Mouse (Mus musculus): ENCODE results near the gene Slc25a47. TPM values are rescaled to one million over a fixed set of nuclear protein-coding genes. Genes with fewer than 3 reads are reported as not detected.

The Slc25a47 gene
- polyA plus RNA-seq (2012; rRNA removed): 25.6 and 26.8 TPM in 2 replicates

GRCm38 (mm10) chr12:108835840-108836409 lies at the start of gene Slc25a47, which contains the start of gene Slc25a29:
Gene Slc25a47, plus strand, starts transcription at chr12:108836046.
Gene Slc25a29, minus strand, starts transcription at chr12:108835883.

GRCm38 (mm10) chr12:108792546-108793452 lies 43.0 kb upstream of the Slc25a47 start, which contains the start of gene Yy1:
Gene Yy1, plus strand, starts transcription at chr12:108792973.

GRCm38 (mm10) chr12:108892989-108893714 lies 57.3 kb downstream of the Slc25a47 start, which contains the start of gene Wdr25:
Gene Wdr25, plus strand, starts transcription at chr12:108893631.

GRCm38 (mm10) chr12:108893715-108894431 lies 58.0 kb downstream of the Slc25a47 start, which contains the start of gene Wars:
Gene Wars, minus strand, starts transcription at chr12:108894174.

Other genes starting within 250 kb of the Slc25a47 start
- 0.04 and 0.15 TPM in 2 replicates for gene Degs2, start 133.7 kb upstream of the Slc25a47 start, polyA plus RNA-seq (2012; rRNA removed)
- 39.0 and 40.4 TPM in 2 replicates for gene Yy1, start 43.1 kb upstream of the Slc25a47 start, polyA plus RNA-seq (2012; rRNA removed)
- gene Slc25a29, start 163 bp upstream of the Slc25a47 start, polyA plus RNA-seq (2012; rRNA removed): 4.2 and 8.5 TPM in 2 replicates
- 9.5 and 11.0 TPM in 2 replicates for gene Wdr25, start 57.6 kb downstream of the Slc25a47 start, polyA plus RNA-seq (2012; rRNA removed)
- gene Wars, start 58.1 kb downstream of the Slc25a47 start, polyA plus RNA-seq (2012; rRNA removed): 64.8 and 80.3 TPM in 2 replicates
- 21.2 and 23.6 TPM in 2 replicates for gene Begain, start 232.2 kb downstream of the Slc25a47 start, polyA plus RNA-seq (2012; rRNA removed)

All from central nervous system, embryonic 11.5 days (tissue).